Mouse (Mus musculus) MEL (cell line): ENCODE results near the gene Spint3.

ENCODE experiments used
- CHD2 ChIP-seq: IDR thresholded peaks from 2 replicates; pipeline ENCODE4 v1.6.1; 2011; ENCODE audit warnings: low read length, improper control_type of control experiment
- CTCF ChIP-seq, 3 experiments: IDR thresholded peaks in 2 of 3; conservative IDR thresholded peaks in 1 of 3; 2 replicates each; pipeline ENCODE4 v1.5.1; 2011 to 2012; ENCODE audit warnings: low read length in 3 of 3, low read depth in 2 of 3, mild to moderate bottlenecking in 2 of 3, improper control_type of control experiment in 1 of 3, inconsistent platforms in 1 of 3, mixed read lengths in 1 of 3, moderate library complexity in 1 of 3; ENCODE audit not compliant: control insufficient read depth in 1 of 3, insufficient read depth in 1 of 3, poor library complexity in 1 of 3, severe bottlenecking in 1 of 3
- E2F4 ChIP-seq: IDR thresholded peaks from 2 replicates; pipeline ENCODE4 v1.6.1; 2011; ENCODE audit warnings: low read depth, low read length, improper control_type of control experiment, borderline replicate concordance
- NELFE ChIP-seq: IDR thresholded peaks from 2 replicates; pipeline ENCODE4 v1.6.1; 2011; ENCODE audit warnings: low read depth, low read length, improper control_type of control experiment
- POLR2A ChIP-seq, 2 experiments: IDR thresholded peaks; 2 replicates each; pipeline ENCODE4 v1.6.1; 2011 to 2012; ENCODE audit warnings: low read length in 2 of 2, mild to moderate bottlenecking in 2 of 2, control low read depth in 1 of 2, improper control_type of control experiment in 1 of 2, low read depth in 1 of 2, moderate library complexity in 1 of 2; ENCODE audit not compliant: control insufficient read depth in 1 of 2, insufficient read depth in 1 of 2, poor library complexity in 1 of 2
- ZC3H11A ChIP-seq: IDR thresholded peaks from 2 replicates; pipeline ENCODE4 v1.6.1; 2012; ENCODE audit warnings: low read depth, mild to moderate bottlenecking, inconsistent platforms, low read length, improper control_type of control experiment
- ZMIZ1 ChIP-seq: IDR thresholded peaks from 2 replicates; pipeline ENCODE4 v1.6.1; 2012; ENCODE audit warnings: low read depth, mild to moderate bottlenecking, inconsistent platforms, low read length, improper control_type of control experiment, moderate library complexity

DNA sequence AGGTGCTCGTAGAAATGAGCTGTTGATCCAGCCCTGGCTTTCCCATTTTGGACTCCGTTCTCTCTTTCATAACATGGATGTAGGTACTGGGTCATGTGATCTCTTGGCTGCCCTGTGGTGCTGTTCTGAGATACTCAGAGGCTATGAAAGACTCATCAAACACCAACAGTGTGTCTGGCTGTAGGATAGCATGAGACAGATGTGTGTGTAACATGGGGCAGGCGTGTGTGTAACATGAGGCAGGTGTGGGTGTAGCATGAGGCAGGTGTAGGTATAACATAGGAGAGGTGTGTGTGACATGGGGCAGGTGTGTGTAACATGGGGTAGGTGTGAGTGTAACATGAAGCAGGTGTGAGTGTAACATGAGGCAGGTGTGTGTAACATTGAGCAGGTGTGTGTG lies 42.1 kb upstream of the Spint3 start:
- no peak for TF ChIP-seq POLR2A (IDR thresholded peaks at IDR 0.05; ENCODE audit: control insufficient read depth in 1 of 2, insufficient read depth in 1 of 2, low read depth in 1 of 2, low read length in 2 of 2, poor library complexity in 1 of 2)
- no peak for TF ChIP-seq ZC3H11A
- no peak for TF ChIP-seq NELFE
- no peak for TF ChIP-seq CHD2
- no peak for TF ChIP-seq CTCF (IDR thresholded peaks at IDR 0.05 in 2 of 3, conservative IDR thresholded peaks at IDR 0.05 in 1 of 3; ENCODE audit: control insufficient read depth in 1 of 3, insufficient read depth in 1 of 3, low read depth in 2 of 3, low read length in 3 of 3, poor library complexity in 1 of 3, severe bottlenecking in 1 of 3)
- no peak for TF ChIP-seq E2F4
- no peak for TF ChIP-seq ZMIZ1
